Mouse (Mus musculus) cerebellum, adult 9-11 months (tissue): ENCODE results near the gene Chrna1.

Source experiments
- DNase-seq: peaks from one replicate; pipeline ENCODE4 v3.0.0; 2022

The Chrna1 gene

DNA sequence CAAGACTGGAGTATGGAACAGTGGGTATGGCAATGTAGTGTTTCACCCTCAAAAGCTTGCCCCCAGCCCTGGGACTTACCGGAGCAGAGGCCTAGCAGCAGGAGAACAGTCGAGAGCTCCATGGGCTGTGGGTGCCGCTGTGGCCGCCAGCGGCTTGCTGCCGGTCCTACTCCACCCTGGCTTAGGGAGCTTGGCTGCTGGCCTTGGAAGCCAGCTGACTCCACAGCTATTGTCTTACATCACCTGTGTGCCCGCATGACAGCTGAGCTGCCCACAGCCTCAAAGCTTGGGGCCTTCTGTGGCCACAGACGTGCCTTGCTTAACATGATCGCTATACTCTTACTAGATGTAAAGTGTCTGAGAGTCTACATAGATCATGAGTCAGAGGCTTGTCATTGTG, at the start of gene Chrna1:
TSS of gene Chrna1 (minus strand) at position 173 of the 400 bp plus-strand sequence.
- no peak for DNase-seq

DNA sequence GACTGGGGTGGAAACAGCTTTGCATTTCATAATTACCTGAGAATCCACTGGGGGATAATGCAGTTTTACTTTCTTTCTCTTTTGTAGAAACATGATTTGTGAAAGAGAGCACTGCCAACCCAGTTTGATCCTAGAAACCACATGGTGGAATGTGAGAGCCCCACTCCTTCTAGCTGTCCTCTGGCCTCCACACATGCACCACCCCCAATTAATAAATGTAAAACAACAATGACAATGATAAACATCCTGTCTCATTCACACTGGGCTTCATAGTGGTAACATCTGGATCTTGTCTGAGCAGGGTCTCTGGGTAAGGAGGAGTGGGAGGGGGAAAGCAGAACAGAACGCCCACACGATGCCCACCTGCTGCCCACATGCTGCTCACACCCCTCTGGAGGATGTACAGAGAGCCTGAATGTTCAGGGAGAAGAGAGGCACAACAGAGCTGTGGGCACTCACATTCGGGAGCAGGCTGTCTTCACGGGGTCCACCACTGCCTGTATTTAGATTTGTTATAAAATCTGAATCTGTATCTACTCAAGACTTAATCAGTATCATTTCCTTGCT, 38.4 kb upstream of the Chrna1 start:
- no peak for DNase-seq

DNA sequence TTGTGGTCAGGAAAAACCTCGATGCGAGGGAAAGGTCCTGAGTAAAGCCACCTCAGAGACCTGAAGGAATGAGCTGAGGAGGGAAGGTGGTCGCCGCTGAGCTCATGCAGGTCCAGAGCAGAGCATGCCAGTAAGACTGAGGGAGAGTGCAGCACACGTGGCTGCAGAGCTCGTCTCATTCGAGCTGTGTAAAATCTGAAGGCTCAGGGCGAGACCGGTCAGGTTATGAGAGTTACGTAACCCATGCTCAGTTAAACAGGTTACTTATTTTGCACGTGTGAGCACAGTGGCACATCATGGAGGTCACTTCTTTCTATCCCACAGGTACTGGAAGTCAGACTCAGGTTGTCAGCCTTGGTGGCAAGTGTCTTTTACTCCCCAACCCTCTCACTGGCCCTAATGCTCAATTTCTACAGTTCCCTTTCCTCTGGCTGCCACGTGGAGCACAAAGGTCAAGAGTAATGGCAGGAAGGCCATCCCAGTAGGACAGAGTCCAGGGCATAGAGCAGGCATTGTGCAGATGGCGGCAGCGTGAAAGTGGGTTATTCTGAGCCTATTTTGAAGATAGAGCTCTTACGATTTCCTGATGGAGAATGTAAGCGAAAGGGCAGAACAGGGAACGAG, 36.4 kb upstream of the Chrna1 start:
- DNase-seq, result no peak

DNA sequence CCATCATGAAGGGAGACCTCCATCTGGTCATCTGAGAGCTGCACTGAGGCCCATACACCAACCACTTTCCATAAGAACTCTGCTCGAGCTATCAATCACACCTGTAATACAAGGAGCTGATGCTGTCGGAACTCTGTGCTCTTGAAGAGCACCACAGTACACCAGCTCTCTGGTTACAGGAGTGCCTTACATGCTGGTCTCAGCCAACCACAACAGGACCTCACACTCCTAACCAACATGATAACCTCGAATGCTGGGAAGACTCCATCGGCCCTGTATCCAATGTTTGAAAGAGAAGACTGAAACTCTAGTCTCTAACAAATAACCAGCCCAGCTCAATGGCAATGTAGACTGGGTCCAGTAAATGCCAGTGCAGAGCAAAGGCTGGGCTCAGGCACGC, 35.3 kb upstream of the Chrna1 start:
- no peak for DNase-seq

DNA sequence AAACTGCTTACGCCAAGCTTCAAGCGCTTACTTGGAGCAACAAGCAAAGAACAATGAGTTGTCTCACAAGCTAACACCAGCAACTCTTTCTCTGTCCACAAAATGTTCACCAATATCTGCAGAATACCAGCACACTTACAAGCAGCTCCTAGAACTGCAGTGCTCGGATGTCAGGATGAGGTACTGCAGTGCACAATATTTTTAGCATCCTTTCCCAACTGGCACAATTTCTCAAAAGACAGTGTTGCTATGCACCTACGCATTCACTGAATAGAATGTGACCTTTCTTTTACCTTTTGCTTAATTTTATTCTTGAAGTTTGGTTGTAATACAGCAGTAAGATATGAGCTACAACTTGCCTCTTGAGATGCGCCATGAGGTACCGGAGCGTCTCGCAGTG, 34.2 kb upstream of the Chrna1 start:
- no peak for DNase-seq

DNA sequence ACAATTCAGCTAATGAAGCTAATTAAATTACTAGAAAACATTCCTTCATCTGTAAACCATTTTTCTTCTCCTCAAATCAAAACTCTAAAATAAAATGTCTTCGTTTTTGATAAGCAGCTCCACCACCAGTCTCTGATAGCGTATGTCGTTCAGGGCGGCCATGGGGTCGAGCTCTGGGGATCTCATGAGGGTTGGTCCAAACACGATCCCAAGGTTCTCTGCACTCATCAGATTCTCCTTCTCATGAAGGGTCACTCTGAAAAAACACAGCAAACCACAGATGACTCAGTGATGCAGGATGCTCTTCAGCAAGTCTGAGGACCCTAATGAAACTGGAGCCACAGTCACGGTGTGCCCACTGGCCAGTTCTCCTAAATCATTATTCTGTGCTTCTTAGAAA, 32.8 kb upstream of the Chrna1 start:
- DNase-seq, result no peak

DNA sequence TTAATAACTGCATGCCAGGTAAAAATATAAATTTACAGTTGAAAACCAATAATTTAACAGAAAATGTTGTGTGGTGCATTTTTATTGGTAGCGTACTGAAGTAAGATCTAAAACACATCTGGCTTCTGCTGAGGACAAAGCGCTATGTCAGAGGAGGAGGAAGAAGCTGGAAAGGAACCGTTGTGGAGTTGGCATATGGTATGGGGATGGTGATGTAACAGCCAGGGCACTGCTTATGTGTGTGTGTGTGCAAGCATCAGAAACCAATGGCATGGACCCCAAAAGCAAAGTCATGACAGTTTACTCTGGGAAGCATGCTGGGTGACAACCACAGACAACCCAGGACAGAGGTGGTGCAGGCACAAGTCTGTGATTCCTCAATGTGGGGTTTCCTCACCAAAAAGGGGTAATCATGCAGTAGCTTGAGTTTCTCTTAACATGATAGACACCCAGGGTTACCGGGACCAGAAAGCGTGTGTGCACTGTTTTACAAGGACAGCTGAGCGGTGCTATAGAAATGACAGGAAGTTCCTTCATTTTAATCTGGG, 32.3 kb upstream of the Chrna1 start:
- DNase-seq, result no peak

DNA sequence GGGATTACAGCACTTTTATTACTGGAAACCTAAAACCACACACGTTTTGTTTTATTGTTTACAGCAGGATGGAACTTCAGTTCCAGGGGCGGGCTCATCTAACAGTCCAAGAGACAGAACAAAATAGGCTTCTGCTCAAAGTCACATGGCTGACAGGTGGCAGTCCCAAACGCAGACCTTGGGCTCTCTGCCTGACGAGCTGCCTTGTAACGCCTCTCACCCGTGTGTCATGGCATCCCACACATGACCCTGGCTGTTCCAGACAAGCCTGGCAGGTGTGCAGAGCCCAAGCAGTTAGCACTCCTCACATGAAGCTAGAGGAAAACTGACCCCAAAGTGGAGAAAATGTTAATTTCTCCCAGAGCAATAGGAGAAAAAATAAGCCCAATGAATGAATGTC, 31.7 kb upstream of the Chrna1 start:
- no peak for DNase-seq

DNA sequence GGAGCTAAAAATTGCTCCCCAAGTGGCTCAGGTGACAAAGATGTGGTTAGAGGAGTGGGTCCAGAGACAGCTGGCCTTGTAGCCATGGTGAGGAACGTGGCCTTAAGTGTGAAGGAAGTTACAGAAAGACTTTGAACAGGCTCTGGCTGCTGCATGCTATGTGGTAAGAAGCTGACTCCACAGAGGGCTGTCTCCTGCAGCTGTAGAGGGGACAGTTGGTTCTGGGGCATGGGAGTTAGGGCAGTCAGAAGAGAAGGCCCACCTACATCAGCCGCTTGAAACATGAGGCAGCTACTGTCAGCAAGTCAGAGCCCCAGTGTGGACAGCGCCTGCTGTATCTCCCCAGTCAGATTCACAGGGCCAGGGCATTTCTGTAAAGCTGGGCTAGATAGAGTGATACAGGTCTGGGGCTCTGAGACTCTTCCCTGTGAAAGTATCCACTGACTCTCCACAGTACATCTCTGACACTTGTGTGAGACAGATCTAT, 29.6 kb upstream of the Chrna1 start:
- DNase-seq, result no peak

DNA sequence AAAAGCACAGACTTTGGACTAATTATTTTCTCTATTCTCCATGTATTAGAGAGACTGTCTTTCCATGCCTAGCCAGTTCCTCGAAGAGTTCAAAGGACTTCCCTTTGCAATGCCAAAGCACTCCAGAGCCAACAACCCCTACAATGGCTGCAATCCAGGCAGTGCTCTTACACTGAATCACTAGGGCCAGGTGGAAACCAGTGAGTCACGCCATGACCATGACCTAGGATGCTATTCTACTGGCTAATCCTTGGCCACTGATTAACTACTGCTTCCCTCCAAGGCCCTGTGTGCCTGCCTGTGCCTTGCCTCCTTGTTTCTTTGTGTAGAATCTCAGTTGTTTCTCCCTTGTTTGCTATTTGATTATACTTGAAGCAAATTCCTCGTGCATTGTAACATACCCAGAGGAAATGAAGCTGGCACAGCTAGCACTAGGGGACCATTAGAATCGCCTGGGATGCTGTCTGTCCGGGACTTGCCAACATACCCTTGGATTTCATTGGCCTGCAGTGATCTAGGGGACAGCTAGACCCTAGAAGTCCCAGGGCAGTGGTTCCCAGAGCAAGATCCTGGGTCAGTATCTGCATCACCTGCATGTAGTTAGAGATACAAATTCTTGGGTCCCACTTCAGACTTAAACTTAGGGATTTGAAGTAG, 29.1 kb upstream of the Chrna1 start:
- DNase-seq, result no peak

DNA sequence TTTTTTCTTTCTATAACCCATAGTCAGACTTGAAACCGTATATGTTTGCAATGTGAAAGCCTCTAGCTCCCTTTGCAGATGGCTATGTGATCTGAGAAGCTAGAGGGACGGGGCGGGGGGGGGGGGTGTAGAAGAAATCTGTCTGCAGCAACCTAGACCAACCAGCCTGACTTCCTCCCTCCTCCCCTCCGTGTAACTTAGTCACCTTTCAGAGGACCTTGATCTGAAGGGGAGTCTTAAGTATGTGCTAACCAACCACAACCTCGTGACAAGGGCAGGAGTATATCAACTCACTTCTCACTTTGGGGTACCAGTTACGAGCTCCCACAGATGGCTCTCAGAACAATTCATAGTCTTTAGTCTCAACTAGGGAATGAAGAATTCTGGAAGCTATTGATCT, 28.3 kb upstream of the Chrna1 start:
- no peak for DNase-seq

DNA sequence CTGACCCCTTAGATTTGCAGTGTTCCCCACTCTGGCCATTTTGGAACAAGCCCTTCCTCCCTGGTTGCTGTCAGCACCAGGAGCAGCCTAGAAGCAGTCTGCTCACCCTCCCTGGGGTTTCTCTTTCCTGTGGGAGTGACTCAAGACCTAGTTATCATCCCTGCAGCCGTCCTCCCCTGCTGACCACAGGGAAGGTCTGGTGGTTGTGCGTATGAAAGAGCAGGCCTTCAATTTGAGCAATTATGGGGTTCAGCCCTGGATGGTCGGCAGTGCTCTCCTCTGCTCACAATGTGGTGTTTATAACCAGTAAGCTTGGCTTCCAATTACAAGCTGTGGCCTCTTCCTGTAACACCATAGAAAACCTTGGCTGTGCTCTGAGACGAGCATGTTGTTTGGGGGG, 27.5 kb upstream of the Chrna1 start:
- no peak for DNase-seq

DNA sequence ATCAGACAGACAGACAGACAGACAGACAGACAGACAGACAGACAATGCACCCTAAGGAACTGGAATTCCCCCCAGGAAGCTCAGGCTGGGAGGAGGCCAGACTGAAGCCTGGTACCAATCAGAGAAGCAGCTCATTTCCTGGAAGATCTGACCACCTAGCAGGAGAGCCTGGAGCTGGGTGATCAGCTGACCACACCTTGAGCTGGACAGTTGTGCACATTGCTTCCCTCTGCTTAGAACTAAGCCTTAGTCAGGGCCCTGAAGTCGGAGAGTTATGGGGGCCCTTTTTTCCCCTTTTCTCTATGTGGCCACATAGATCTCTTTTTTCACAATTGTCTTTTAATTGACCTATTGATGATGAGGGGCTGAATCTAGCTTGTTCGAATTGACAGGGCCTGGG, 27.0 kb upstream of the Chrna1 start:
- no peak for DNase-seq

DNA sequence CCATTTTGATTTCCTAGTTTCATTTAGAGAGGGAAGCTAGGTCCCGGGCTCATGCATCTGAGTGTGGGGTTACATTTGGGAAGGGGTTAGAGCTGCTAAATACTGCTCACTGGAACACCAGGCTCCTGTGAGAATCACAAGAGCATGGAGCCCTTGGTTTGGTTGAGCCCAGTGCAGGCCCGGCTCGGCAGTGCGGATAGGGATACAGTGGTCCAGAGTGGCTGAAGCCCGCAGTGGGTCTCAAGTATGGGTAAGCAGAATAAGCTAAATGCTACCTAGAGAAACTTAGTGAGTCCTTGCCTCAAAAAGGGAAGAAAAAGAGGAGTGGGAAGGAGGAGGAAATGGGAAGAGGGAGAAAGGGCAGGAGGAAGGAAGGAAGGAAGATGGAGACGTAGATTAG, 26.5 kb upstream of the Chrna1 start:
- no peak for DNase-seq

DNA sequence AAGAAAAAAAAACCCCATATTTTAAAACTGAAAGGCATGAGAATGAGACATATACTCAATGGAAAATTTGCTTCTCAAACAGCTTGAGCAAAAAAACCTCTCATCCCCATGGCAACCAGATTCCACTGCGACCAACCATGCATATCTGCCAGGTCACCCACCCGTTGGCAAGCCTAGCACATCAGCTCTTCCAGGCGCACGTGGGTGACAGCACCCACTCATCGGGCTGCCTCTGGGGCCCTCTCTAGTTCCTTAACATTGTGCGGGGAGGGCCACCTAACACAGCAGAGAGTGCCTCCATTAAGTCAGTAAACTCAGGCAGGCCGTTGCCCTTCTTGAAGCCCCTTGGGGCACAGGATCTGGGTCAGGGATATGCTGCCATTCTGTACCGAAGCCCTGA, 24.9 kb upstream of the Chrna1 start:
- no peak for DNase-seq

DNA sequence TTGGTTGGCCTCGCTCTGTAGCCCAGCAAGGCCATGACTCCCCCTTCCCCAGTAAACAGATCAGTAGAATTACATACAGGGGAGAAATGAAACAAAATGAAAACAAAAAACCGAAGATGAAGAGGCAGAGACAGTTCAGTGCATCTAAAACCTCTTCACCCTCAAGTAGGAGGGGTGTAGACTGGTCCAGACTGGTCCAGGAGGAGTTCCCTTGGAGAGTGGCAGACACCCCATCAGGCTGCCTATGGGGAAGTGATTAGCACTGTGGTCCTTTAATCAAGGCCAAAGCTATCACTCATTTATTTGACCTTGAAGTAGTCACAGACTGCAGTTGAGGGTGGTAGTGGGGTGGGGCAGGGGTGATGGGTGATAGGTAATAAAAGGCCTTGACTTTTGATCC, 24.4 kb upstream of the Chrna1 start:
- no peak for DNase-seq

DNA sequence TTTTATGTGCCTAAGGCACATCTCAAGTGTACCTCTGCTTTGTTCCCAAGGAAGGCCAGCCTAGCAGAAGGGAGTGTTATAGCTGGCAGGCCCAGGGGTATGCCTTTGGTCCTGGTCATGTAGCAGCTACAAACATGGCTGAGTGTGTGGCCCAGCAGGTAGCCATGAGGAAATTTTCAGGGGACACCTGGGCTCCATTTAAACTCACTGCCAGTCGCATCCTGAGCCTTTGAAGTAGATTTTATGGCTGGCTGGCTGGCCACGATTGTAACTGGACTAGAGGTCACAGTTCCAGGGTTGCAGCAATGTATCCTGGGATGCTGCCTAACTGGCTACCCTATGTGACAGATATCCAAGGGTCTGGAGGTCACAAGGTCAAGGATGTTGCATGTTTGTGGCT, 20.5 kb upstream of the Chrna1 start:
- DNase-seq, result no peak

DNA sequence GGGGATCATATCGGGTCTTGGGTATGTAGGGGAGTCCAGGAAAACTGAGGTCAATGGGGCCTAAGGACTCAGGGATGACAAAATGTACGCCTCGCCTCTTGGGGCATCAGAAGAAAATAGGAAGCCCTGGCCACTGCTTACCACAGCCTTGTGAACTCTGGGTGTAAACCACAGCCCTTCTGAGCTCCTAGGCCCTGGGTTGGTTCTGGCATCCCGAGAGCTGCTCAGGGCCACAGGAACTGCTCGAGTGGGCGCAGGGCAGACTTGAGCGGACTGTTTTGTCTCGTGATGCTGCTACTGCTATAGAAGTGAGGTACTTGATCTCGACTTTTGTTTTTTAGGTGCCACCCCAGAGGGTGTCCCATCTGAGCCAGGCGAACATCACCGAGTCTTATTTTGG, 17.6 kb upstream of the Chrna1 start:
- no peak for DNase-seq

DNA sequence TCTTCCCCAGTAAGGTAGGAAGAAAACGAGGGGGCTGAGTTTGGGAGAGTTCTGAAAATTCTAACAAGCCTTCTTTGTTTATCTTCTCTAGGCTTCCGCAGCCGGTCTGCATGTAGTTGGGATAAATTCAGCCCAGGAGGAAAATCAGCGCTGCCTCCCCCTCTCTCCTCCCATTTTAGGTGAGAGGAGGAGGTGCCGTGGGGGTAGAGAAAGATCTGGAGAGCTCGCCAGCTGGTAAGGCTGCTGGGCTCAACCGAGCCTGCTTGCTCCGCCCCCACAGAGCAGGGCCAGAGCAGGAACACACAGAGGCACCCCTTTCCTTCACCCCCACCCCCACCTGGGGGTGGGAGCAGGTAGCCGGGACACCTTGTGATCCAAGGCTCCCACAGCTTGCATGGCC, 16.6 kb upstream of the Chrna1 start:
- DNase-seq, result no peak

DNA sequence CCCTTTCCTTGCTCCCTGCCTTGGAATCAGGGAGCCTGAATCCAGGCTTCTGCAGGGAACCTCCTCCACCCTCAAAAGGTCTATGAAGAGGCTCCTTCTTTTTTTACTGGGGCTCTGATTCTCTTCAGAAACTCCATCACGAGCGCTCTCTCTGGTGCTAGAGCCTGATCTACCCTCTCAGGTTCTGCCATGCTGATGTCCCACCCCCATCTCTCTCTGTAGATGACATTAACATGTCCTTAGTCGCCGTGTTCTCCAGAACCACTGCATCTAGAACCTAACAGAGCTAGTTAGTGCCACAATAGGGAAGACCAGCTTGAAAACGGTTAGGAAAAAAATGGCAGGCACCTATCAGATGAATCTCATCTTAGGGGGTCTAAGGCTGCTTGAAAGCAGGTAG, 16.2 kb upstream of the Chrna1 start:
- DNase-seq, result no peak

DNA sequence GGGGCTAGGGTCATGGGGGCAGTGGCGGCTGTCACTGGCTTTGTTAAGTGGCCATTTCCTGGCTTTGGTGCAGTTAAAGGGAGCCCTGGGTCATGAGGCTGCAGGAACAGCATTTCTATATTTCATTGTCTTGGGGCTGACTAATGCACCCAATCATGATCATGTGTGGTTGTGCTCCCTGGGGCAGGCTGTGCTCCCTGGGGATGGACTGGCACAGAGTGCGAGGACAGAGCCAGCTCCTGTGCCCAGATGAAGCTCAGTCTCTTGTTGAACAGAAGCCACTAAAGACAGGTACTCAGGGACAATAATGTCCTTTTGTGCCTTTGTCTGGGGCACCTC, 12.9 kb upstream of the Chrna1 start:
- no peak for DNase-seq

DNA sequence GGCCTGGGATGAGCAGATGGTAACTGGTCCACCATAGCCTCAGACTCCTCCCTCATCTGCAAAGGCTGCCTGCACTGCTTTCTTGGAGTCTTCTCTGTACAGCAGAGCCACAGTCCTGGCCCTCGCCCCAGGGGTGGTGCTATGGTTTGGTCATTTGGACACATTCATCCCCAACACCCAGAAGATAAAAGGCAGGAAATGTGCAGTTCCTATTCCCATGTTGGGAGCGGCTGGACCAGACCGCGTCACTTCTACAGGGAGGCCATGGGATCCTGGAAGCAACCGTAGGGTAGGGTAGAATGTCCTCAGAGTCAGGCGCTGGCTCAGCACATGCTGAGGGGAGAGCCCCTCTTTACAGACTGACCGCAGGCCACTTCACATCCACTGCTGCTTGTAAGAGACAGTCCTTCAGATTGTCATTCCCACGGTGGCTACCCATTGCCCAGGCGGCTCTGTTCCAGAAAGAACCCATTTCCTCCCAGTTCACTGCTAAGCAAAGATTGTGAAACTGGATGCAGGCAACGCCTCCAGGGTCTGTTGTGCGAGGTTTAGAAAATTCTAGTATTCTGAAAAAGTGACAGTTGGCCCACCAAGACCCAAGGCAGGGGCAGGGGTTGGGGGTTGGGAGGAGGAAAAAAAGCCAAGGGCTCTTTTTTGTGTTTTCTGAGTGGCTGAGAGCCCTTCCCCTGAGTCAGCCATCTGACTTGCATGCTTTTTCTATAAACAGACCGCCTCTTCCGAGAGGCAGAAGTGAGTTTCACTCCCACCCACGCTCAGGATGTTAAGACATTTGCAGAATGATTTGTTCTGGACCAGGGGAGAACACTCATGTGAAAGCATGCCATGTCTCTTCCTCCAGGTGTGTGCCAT, 12.3 kb upstream of the Chrna1 start:
- no peak for DNase-seq

DNA sequence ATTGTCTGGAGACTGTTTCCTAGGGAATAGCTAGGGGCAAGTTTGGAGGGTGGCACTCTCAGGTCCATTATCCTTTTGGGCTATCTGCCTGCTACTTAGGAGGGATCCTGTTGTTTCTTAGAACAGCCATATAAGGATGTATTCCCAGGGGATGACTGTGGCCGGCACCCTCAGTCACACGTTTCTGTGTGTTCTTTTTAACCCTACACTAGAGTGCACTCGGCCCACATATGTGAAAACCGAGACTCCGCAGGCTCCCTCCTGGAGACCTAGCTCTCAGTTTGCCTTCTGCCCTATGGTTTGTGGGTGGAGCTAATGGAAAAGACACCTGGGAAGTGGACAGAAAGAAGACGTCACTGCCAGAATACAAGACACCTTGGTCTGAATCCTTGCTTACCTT, 11.1 kb upstream of the Chrna1 start:
- DNase-seq, result no peak

DNA sequence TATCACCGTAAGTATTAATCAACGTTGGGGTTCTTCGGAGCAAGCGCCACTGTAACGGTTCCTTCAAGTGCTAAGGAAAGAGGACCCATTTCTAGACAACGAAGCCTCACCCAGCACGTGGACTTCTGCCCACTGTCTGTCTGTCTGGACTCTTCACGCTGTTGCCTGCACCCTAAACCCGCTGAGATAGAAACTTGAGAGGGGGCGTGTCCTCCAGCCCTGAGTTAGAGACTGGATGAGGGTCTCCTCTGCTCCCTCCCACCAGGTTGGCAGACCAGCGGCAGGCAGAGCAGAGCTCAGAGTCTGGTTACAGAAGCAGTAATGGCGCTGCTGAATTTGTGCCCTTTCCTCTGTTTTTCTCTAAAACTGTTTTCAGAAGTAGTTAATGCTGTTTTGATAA, 10.0 kb upstream of the Chrna1 start:
- DNase-seq, result no peak
